Mouse (Mus musculus): ENCODE measurements around the gene Ngb.

GRCm38 (mm10) chr12:87093249-87093648 is 9.1 kb downstream of the Ngb start:
- no peak for TF ChIP-seq CTCF (IDR thresholded peaks at IDR 0.05; ENCODE audit: borderline replicate concordance, insufficient read depth, low read depth, low read length)
- no peak for TF ChIP-seq POLR2A (IDR thresholded peaks at IDR 0.05; ENCODE audit: borderline replicate concordance, insufficient read depth, low read length)

All from cerebellum, adult 2 months (tissue).